Mouse (Mus musculus) ZHBTc4 (cell line): ENCODE results near the gene Unc119.

Experiments used
- DNase-seq: peaks from one replicate; pipeline ENCODE4 v3.0.0-alpha.2; 2011; ENCODE audit warnings: low read depth, low spot score

Unc119 gene

GRCm38 (mm10) chr11:78344328-78344889 is 1.1 kb downstream of the Unc119 start:
- DNase-seq = no peak

GRCm38 (mm10) chr11:78344890-78345715 is 1.8 kb downstream of the Unc119 start:
- DNase-seq = no peak

GRCm38 (mm10) chr11:78345801-78346200 is 2.5 kb downstream of the Unc119 start:
- no peak for DNase-seq

- no peak for DNase-seq
Observed at GRCm38 (mm10) chr11:78346326-78347069, 3.2 kb downstream of the Unc119 start.

- peak; percentile 76 for DNase-seq
Observed at GRCm38 (mm10) chr11:78347070-78347754, 3.9 kb downstream of the Unc119 start.

- DNase-seq = peak; percentile 39
Observed at GRCm38 (mm10) chr11:78347908-78348307, 4.6 kb downstream of the Unc119 start.

GRCm38 (mm10) chr11:78348474-78348873 is 5.2 kb downstream of the Unc119 start:
- DNase-seq = no peak

- DNase-seq = no peak
Observed at GRCm38 (mm10) chr11:78349441-78350358, 6.4 kb downstream of the Unc119 start.

GRCm38 (mm10) chr11:78353081-78353480 is 9.8 kb downstream of the Unc119 start:
- DNase-seq = no peak

GRCm38 (mm10) chr11:78354905-78355304 is 11.6 kb downstream of the Unc119 start:
- no peak for DNase-seq

- DNase-seq = peak; percentile 82
Observed at GRCm38 (mm10) chr11:78355471-78356238, 12.4 kb downstream of the Unc119 start.

- peak; percentile 86 for DNase-seq
Observed at GRCm38 (mm10) chr11:78358330-78359007, 15.2 kb downstream of the Unc119 start.

- DNase-seq = peak; percentile 95
Observed at GRCm38 (mm10) chr11:78360125-78360788, 17.0 kb downstream of the Unc119 start.

- DNase-seq = no peak
Observed at GRCm38 (mm10) chr11:78360789-78361131, 17.5 kb downstream of the Unc119 start.

GRCm38 (mm10) chr11:78363309-78364007 is 20.2 kb downstream of the Unc119 start:
- DNase-seq = no peak

- DNase-seq = no peak
Observed at GRCm38 (mm10) chr11:78364103-78364502, 20.8 kb downstream of the Unc119 start.

GRCm38 (mm10) chr11:78367456-78368225 is 24.4 kb downstream of the Unc119 start:
- no peak for DNase-seq

- DNase-seq = peak; percentile 80
Observed at GRCm38 (mm10) chr11:78370389-78370788, 27.1 kb downstream of the Unc119 start.
